Mouse (Mus musculus): ENCODE measurements around the gene Pla1a. TPM values are rescaled to one million over a fixed set of nuclear protein-coding genes. Genes with fewer than 3 reads are reported as not detected.
A peak's percentile ranks its signal among the peaks of the same experiment; 100 is the strongest.

Pla1a gene
- polyA plus RNA-seq, 1 experiment, result 2.3 TPM

DNA sequence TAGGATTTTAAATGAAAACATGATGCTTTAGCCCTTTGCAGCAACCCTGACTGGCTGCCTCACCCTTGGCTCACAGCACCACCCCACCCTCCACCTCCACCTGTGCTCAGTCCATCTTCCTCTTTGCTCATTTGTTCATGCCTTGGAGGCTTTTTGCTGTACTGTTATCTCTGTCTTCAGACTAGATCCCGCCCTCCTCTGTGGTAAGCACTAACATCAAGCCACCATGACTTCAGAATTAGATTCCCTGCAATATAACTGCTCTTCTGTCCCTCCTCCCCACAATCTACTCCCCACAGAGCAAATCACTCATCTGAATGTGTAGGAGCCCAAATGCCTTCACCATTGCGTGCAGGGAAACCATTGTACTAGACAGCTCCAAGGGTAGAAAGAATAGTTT lies 49.3 kb downstream of the Pla1a start:
- H3K4me3 ChIP-seq (ENCODE audit: insufficient read depth, low read length), result no peak overlapping the region
- H3K27ac ChIP-seq (ENCODE audit: insufficient read depth, low read length), result no peak overlapping the region
- TF ChIP-seq POLR2A (IDR thresholded peaks at IDR 0.05; ENCODE audit: extremely low read depth, insufficient read depth, low read length) (no peak), CTCF (IDR thresholded peaks at IDR 0.05; ENCODE audit: extremely low read depth, insufficient read depth, low read length) (no peak)
- H3K4me1 ChIP-seq (ENCODE audit: control insufficient read depth, insufficient read depth, low read length), result no peaks in the 10 kb centered on the region

DNA sequence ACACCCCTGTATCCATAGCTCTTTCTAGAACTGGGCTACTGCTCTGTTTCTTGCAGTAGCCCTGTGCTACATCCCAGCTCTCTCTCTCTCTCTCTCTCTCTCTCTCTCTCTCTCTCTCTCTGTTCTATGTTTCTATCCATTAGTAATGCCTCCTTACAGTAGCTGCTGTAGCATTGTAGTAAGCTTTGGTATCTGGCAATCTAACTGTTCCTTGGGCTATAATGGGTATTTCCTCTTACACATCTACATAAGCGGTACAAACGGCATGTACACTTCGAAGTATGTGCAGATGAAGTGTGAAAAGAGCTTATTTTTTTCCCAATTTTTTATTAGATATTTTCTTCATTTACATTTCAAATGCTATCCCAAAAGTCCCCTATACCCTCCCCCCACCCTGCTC lies 53.0 kb downstream of the Pla1a start:
- no peak overlapping the region for H3K4me3 ChIP-seq (ENCODE audit: insufficient read depth, low read length)
- TF ChIP-seq CTCF (IDR thresholded peaks at IDR 0.05; ENCODE audit: extremely low read depth, insufficient read depth, low read length) (no peak), POLR2A (IDR thresholded peaks at IDR 0.05; ENCODE audit: extremely low read depth, insufficient read depth, low read length) (no peak)
- H3K27ac ChIP-seq (ENCODE audit: insufficient read depth, low read length), result no peak overlapping the region
- no peaks in the 10 kb centered on the region for H3K4me1 ChIP-seq (ENCODE audit: control insufficient read depth, insufficient read depth, low read length)

DNA sequence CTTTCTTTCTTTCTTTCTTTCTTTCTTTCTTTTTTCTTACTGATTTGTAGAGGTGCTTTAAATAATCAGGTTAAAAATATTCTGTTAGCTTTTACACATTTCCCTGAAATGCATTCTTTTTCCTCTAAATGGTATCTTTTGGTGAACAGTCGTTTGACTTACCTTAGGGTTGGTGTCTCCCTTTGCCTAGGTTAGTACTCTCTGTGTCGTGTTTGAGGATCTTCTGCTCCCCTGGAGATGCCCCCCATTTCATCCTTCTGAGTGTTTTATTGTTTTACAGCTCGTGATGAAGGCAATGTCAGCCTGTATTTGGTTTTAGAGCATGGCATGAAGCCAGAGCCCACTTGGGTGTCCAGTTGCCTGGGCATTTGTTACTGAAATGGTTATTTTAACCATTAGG lies 53.5 kb downstream of the Pla1a start:
- Histone ChIP-seq H3K27ac (ENCODE audit: insufficient read depth, low read length) (no peak overlapping the region), H3K4me1 (ENCODE audit: control insufficient read depth, insufficient read depth, low read length) (no peaks in the 10 kb centered on the region), H3K4me3 (ENCODE audit: insufficient read depth, low read length) (no peak overlapping the region)
- no peak for TF ChIP-seq CTCF (IDR thresholded peaks at IDR 0.05; ENCODE audit: extremely low read depth, insufficient read depth, low read length)
- no peak for TF ChIP-seq POLR2A (IDR thresholded peaks at IDR 0.05; ENCODE audit: extremely low read depth, insufficient read depth, low read length)

DNA sequence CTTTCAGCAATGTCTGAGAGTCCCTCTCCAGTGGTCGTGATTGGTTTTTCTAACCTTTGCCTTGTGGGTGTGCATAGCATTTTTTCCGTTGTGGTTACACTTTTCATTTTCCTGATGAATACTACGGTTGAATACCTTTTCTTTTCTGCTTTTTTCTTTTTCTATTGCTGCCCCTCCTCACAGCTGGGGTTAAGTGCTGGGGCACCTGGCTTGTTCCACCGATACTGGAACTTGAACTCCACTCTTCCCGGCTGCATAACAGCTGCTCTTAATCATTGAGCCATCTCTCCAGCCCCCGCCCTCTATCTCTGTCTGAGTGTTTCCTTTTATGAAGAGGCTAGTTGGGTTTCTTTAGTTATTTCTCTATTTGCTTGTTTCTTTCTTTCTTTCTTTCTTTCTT lies 53.9 kb downstream of the Pla1a start:
- Histone ChIP-seq H3K4me3 (ENCODE audit: insufficient read depth, low read length) (no peak overlapping the region), H3K27ac (ENCODE audit: insufficient read depth, low read length) (no peak overlapping the region), H3K4me1 (ENCODE audit: control insufficient read depth, insufficient read depth, low read length) (no peaks in the 10 kb centered on the region)
- TF ChIP-seq POLR2A (IDR thresholded peaks at IDR 0.05; ENCODE audit: extremely low read depth, insufficient read depth, low read length) (no peak), CTCF (IDR thresholded peaks at IDR 0.05; ENCODE audit: extremely low read depth, insufficient read depth, low read length) (no peak)

DNA sequence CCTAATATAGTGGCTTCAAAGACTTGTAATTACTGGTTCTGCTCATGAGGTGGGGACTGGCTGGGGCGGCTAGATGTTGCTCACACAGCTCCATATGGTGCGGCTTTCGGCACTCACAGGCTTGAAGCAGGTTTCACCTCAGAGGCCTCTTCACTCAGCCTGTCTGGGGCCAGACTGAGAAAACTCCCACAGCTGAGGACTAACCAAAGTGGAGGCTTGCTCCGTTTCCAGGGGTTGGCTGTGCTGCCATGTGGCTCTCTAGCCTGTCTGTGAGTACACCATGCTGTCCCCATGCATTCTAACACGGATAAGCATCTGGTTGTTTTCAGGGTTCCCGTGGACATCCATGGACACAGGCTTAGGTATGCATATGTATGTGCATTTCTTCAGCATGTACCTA lies 54.4 kb downstream of the Pla1a start:
- H3K4me3 ChIP-seq (ENCODE audit: insufficient read depth, low read length), result no peak overlapping the region
- TF ChIP-seq POLR2A (IDR thresholded peaks at IDR 0.05; ENCODE audit: extremely low read depth, insufficient read depth, low read length) (no peak), CTCF (IDR thresholded peaks at IDR 0.05; ENCODE audit: extremely low read depth, insufficient read depth, low read length) (no peak)
- no peak overlapping the region for H3K27ac ChIP-seq (ENCODE audit: insufficient read depth, low read length)
- H3K4me1 ChIP-seq (ENCODE audit: control insufficient read depth, insufficient read depth, low read length), result no peaks in the 10 kb centered on the region

DNA sequence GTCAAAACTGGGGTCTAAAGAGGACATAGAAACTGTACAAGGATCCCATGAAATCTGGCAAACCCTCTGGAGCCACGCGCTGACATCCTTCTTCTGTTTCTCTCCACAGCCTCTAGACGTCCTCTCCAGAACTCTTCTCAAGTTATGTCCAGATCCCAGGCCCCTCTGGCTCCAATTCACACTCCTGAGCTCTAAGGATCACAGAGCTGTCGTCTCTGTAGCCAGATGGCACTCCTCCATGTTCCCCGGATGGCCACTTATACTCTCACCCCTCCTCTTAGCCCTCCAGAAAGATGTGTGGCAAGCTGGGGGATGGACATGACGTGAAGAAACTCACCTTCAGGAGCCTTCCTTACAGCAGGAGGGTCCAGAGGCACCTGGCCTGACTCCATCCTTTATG lies 55.4 kb downstream of the Pla1a start:
- Histone ChIP-seq H3K27ac (ENCODE audit: insufficient read depth, low read length) (no peak overlapping the region), H3K4me1 (ENCODE audit: control insufficient read depth, insufficient read depth, low read length) (no peaks in the 10 kb centered on the region), H3K4me3 (ENCODE audit: insufficient read depth, low read length) (no peak overlapping the region)
- TF ChIP-seq POLR2A (IDR thresholded peaks at IDR 0.05; ENCODE audit: extremely low read depth, insufficient read depth, low read length) (no peak), CTCF (IDR thresholded peaks at IDR 0.05; ENCODE audit: extremely low read depth, insufficient read depth, low read length) (no peak)

DNA sequence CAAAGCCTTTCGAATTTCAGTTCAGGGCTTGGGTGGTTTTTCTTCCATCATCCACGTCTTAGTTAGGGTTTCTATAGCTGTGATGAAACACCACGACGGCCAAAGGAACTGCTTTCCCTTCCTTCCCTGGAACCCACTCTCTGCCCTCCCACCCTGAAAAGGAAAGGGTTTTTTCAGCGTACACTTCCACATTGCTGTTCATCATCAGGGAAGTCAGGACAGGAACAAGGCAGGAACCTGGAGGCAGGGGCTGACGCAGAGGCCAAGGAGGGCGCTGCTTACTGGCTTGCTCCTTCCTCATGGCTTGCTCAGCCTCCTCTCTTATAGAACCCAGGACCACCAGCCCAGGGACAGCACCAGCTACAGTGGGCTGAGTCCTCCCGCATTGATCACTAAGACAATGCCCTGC lies 56.1 kb downstream of the Pla1a start:
- Histone ChIP-seq H3K4me1 (ENCODE audit: control insufficient read depth, insufficient read depth, low read length) (no peaks in the 10 kb centered on the region), H3K4me3 (ENCODE audit: insufficient read depth, low read length) (peak overlapping the region; percentile 22), H3K27ac (ENCODE audit: insufficient read depth, low read length) (no peak overlapping the region)
- TF ChIP-seq CTCF (IDR thresholded peaks at IDR 0.05; ENCODE audit: extremely low read depth, insufficient read depth, low read length) (no peak), POLR2A (IDR thresholded peaks at IDR 0.05; ENCODE audit: extremely low read depth, insufficient read depth, low read length) (no peak)

DNA sequence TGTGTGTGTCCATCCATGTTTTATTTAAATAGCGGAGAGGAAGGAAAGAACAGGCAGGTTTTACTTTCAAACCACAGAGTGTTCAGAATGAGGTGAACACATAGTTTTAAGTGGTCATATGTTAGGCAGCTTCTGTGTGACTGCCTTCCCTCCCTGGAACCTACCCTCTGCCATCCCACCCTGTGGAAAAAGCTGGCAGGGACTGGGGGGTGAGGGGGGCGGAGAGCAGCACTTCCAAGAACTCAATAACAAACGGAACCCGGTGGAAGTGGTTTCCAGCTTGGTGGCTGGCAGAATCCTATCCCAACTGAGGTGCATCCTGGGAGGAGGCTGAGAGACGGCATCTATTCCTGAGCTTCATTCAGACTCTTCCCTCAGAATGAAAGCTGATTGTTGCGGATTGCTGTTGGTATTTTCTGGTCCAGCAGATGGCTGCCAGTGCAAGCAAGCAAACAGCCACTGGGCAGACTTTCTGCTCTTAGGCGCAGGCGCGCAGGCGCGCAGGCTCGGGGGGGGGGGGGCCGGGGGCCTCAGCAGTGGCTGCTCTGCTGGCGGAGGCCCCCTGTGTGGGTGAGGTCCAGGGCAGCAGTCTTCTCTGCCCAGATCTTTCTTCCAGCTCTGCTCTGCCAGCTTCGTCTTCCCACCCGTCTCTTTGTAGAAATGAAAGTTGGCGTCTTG lies 56.6 kb downstream of the Pla1a start:
- Histone ChIP-seq H3K27ac (ENCODE audit: insufficient read depth, low read length) (no peak overlapping the region), H3K4me1 (ENCODE audit: control insufficient read depth, insufficient read depth, low read length) (no peaks in the 10 kb centered on the region), H3K4me3 (ENCODE audit: insufficient read depth, low read length) (peak overlapping the region; percentile 22)
- TF ChIP-seq POLR2A (IDR thresholded peaks at IDR 0.05; ENCODE audit: extremely low read depth, insufficient read depth, low read length) (peak; percentile 49; the same call in 1 of the 2 replicates), CTCF (IDR thresholded peaks at IDR 0.05; ENCODE audit: extremely low read depth, insufficient read depth, low read length) (peak; percentile 36; the same call in 1 of the 2 replicates)

DNA sequence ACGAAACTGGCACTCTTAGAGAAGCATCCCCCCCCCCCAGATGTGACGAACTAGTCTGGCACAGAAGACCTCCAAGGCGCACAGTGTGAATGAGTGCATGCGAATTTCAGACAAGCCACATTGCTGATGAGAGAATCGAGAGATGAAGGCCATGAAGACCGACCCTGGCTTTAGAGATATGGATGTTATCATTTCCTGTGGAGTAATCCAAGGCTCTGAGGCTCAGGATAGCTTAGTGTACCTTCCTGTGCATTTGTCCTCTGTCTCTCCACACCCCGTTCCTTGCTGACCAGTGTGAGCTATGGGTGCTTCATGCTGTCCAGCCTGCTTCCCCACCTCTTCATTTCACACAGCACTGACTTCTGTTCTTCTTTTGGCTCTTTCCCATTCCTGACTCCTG lies 57.8 kb downstream of the Pla1a start:
- no peak for TF ChIP-seq POLR2A (IDR thresholded peaks at IDR 0.05; ENCODE audit: extremely low read depth, insufficient read depth, low read length)
- TF ChIP-seq CTCF (IDR thresholded peaks at IDR 0.05; ENCODE audit: extremely low read depth, insufficient read depth, low read length), result no peak
- Histone ChIP-seq H3K4me3 (ENCODE audit: insufficient read depth, low read length) (no peak overlapping the region), H3K4me1 (ENCODE audit: control insufficient read depth, insufficient read depth, low read length) (no peaks in the 10 kb centered on the region), H3K27ac (ENCODE audit: insufficient read depth, low read length) (no peak overlapping the region)

DNA sequence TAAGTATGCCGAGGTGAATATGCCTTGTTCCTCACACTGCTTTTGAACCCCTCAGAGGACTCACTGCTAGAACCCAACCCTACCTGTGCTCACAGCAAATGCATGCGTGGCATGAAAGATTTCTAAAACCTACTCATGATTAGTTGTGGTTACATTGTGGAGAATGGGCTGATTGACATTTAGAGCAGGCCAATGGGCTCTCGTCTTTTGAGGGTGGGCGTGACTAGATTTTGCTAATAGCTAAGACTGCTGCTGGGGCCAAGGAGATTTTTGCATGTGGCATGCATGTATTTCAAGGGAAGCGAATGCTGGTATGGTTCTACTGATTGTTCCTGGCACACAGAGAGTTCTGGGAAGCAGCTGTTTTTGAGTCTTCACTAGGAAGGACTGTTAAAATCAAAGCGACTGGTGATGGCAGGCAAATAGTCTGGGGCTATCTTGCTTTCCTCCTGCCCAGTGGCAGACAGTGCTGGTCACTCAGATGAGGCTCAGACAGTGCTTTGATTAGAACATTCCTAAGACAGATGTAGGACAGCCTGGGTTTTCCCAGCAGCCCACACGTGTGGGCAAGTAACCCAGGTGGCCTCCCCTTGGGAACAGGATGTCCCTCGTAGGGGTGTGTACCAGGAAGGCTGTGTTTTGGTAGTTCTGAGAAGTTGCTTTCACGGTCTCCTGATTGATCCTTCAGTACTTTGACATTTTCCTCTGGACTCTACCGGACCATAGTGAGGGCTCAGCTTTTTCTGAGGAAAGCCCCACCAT lies 58.4 kb downstream of the Pla1a start:
- TF ChIP-seq CTCF (IDR thresholded peaks at IDR 0.05; ENCODE audit: extremely low read depth, insufficient read depth, low read length), result no peak
- no peak for TF ChIP-seq POLR2A (IDR thresholded peaks at IDR 0.05; ENCODE audit: extremely low read depth, insufficient read depth, low read length)
- H3K4me1 ChIP-seq (ENCODE audit: control insufficient read depth, insufficient read depth, low read length), result no peaks in the 10 kb centered on the region
- H3K4me3 ChIP-seq (ENCODE audit: insufficient read depth, low read length), result no peak overlapping the region
- H3K27ac ChIP-seq (ENCODE audit: insufficient read depth, low read length), result no peak overlapping the region

All from cortical plate, adult 2 months (tissue).